In genomic region chr14:38535181-38535580, GRCm38 (mm10) we compare ENCODE assay signal across 26 mouse cellular contexts.
"Had no signal": no experiment of that assay in that cellular context is flagged by ENCODE, and none has a peak within 500 bp of the region (broad histone marks: within the 10 kb centered on the region; RNA-seq: fewer than 3 reads in every experiment).

No protein-coding gene starts in this region.

- DNase-seq: cerebellum, adult 9-10 months; cerebellum, adult 9-11 months; cerebellum, postnatal 10 days; cerebellum, postnatal 14 days; cerebellum, postnatal 25 days; cerebellum, postnatal 36 days; embryo, embryonic 11 days; forebrain, postnatal 0 days; gastrocnemius, adult 2 months; gastrocnemius, postnatal 10 days; gastrocnemius, postnatal 14 days; gastrocnemius, postnatal 25 days; gastrocnemius, postnatal 36 days; heart, adult 18-20 months; heart, adult 2 months had no signal

- H3K36me3 ChIP-seq: embryonic facial prominence, embryonic 10.5 days; embryonic facial prominence, embryonic 12.5 days; embryonic facial prominence, embryonic 13.5 days; embryonic facial prominence, embryonic 15.5 days; forebrain, embryonic 10.5 days; forebrain, embryonic 12.5 days; forebrain, embryonic 15.5 days had no signal

- H3K27me3 ChIP-seq: embryonic facial prominence, embryonic 12.5 days; embryonic facial prominence, embryonic 13.5 days; embryonic facial prominence, embryonic 15.5 days; forebrain, embryonic 12.5 days; forebrain, embryonic 13.5 days; forebrain, embryonic 15.5 days had no signal

- H3K4me3 ChIP-seq: embryonic facial prominence, embryonic 10.5 days; embryonic facial prominence, embryonic 12.5 days; embryonic facial prominence, embryonic 13.5 days; embryonic facial prominence, embryonic 15.5 days; erythroblast, embryonic 14.5 days; forebrain, embryonic 10.5 days; forebrain, embryonic 12.5 days; forebrain, embryonic 13.5 days; forebrain, embryonic 15.5 days; gastrocnemius, adult 2 months; heart, adult 2 months had no signal

- H3K9ac ChIP-seq: embryonic facial prominence, embryonic 12.5 days; embryonic facial prominence, embryonic 13.5 days; embryonic facial prominence, embryonic 15.5 days; forebrain, embryonic 12.5 days; forebrain, embryonic 13.5 days; forebrain, embryonic 15.5 days; forebrain, postnatal 0 days had no signal

- H3K4me1 ChIP-seq: embryonic facial prominence, embryonic 10.5 days; embryonic facial prominence, embryonic 12.5 days; embryonic facial prominence, embryonic 13.5 days; embryonic facial prominence, embryonic 15.5 days; forebrain, embryonic 10.5 days; forebrain, embryonic 12.5 days; forebrain, embryonic 13.5 days; forebrain, embryonic 15.5 days had no signal

- H3K27ac ChIP-seq: embryonic facial prominence, embryonic 10.5 days; embryonic facial prominence, embryonic 12.5 days; embryonic facial prominence, embryonic 13.5 days; embryonic facial prominence, embryonic 15.5 days; forebrain, embryonic 10.5 days; forebrain, embryonic 12.5 days; forebrain, embryonic 13.5 days; forebrain, embryonic 15.5 days; gastrocnemius, adult 2 months; heart, adult 2 months had no signal

- ATAC-seq: forebrain, embryonic 13.5 days; forebrain, embryonic 14.5 days; forebrain, embryonic 15.5 days; forebrain, embryonic 16.5 days; forebrain, postnatal 0 days had no signal

- H3K9me3 ChIP-seq: embryonic facial prominence, embryonic 10.5 days; embryonic facial prominence, embryonic 12.5 days; embryonic facial prominence, embryonic 13.5 days; embryonic facial prominence, embryonic 15.5 days; forebrain, embryonic 10.5 days; forebrain, embryonic 12.5 days; forebrain, embryonic 13.5 days; forebrain, embryonic 15.5 days had no signal
